Mouse (Mus musculus): ENCODE results near the gene Chst5. TPM values are rescaled to one million over a fixed set of nuclear protein-coding genes. Genes with fewer than 3 reads are reported as not detected.

Chst5 gene
- total and polyA plus RNA-seq, 3 experiments = not detected

DNA sequence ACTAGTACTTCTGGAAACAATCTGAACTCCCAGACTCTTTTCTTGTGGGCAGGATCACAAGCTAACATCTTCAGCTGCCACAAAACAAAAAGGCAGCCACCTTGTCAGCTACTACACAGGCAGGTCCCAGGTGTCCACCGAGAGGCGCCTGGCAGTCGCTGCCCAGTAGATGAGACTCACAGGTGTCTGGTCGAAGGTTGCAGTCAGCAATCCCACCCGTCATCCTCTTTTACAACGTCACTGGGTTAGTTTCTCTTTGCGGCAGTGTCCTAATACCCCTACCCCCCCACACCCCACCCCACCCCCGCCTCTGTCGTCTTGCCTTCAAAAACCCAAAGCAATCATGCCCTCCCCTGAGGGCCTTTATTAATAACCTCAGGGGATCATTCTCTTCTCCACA, 34.5 kb downstream of the Chst5 start:
- H3K4me1 ChIP-seq (ENCODE audit: control insufficient read depth in 1 of 2, insufficient read depth in 2 of 2, low read length in 2 of 2) = peaks cover 2 to 16% of the 10 kb centered on the region in 2 experiments; a peak in 3 of 4 replicates
- peak overlapping the region; percentile 84 to 97 for H3K4me3 ChIP-seq (ENCODE audit: control insufficient read depth in 1 of 2, insufficient read depth in 1 of 2, low read depth in 2 of 2, low read length in 2 of 2)
- peaks cover 0 to 7% of the 10 kb centered on the region in 2 experiments; a peak in 2 of 4 replicates for H3K36me3 ChIP-seq (ENCODE audit: control insufficient read depth in 1 of 2, insufficient read depth in 2 of 2, low read length in 2 of 2)
- no peaks in the 10 kb centered on the region for H3K27me3 ChIP-seq (ENCODE audit: control insufficient read depth in 1 of 2, insufficient read depth in 2 of 2, low read length in 2 of 2)
- H3K9me3 ChIP-seq (replicated peaks; ENCODE audit: insufficient read depth, low read length) = no peaks in the 10 kb centered on the region
- no peak for DNase-seq (ENCODE audit: low read depth, low spot score)
- no peaks in the 10 kb centered on the region for H3K79me2 ChIP-seq (ENCODE audit: control insufficient read depth, insufficient read depth, low read length, poor library complexity)
- TF ChIP-seq MYB (IDR thresholded peaks at IDR 0.05; ENCODE audit: low read depth, low read length) (no peak), CTCF (IDR thresholded peaks at IDR 0.05 in 2 of 3, conservative IDR thresholded peaks at IDR 0.05 in 1 of 3; ENCODE audit: control insufficient read depth in 1 of 3, insufficient read depth in 1 of 3, low read depth in 2 of 3, low read length in 3 of 3, poor library complexity in 1 of 3, severe bottlenecking in 1 of 3) (0 out of 6 replicates have a peak, but pooled peaks of 1 of the 3 experiments have one; percentile 7)
- H3K27ac ChIP-seq (ENCODE audit: control insufficient read depth, low read depth, low read length) = peak overlapping the region; percentile 46; the same call in 1 of the 2 replicates
- H3K9ac ChIP-seq (ENCODE audit: control insufficient read depth, low read depth, low read length, poor library complexity, severe bottlenecking) = peak overlapping the region; percentile 82

DNA sequence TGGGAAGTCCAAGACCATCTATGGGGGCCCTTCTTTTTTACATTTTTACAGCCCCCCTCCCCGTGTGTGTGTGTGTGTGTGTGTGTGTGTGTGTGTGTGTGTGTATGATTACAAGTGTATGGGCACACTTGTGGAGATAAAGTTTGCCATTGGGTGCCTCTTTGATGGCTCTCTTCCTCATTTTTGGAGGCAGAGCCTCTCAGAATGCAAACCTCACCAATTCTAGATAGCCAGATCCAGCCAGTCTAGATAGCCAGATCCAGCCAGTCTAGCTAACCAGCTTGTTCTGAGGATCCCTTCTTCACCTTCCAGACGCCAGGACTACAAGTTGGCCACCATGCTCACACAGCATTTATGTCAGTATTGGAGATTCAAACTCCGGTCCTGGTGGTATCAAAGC, 39.0 kb downstream of the Chst5 start:
- H3K4me1 ChIP-seq (ENCODE audit: control insufficient read depth in 1 of 2, insufficient read depth in 2 of 2, low read length in 2 of 2) = peaks cover 4 to 17% of the 10 kb centered on the region in 2 experiments; a peak in 3 of 4 replicates
- peak overlapping the region; percentile 53 for H3K27ac ChIP-seq (ENCODE audit: control insufficient read depth, low read depth, low read length)
- 0 out of 4 replicates have a peak overlapping the region, but pooled peaks have one; percentile 1 for H3K4me3 ChIP-seq (ENCODE audit: control insufficient read depth in 1 of 2, insufficient read depth in 1 of 2, low read depth in 2 of 2, low read length in 2 of 2)
- no peak overlapping the region for H3K9ac ChIP-seq (ENCODE audit: control insufficient read depth, low read depth, low read length, poor library complexity, severe bottlenecking)
- H3K36me3 ChIP-seq (ENCODE audit: control insufficient read depth in 1 of 2, insufficient read depth in 2 of 2, low read length in 2 of 2) = peaks cover 0 to 10% of the 10 kb centered on the region in 2 experiments; a peak in 2 of 4 replicates
- no peaks in the 10 kb centered on the region for H3K27me3 ChIP-seq (ENCODE audit: control insufficient read depth in 1 of 2, insufficient read depth in 2 of 2, low read length in 2 of 2)
- TF ChIP-seq BHLHE40 (IDR thresholded peaks at IDR 0.05; ENCODE audit: borderline replicate concordance, low read depth, low read length) = 0 out of 2 replicates have a peak, but pooled peaks have one; percentile 22
- TF ChIP-seq EP300 (IDR thresholded peaks at IDR 0.05; ENCODE audit: low read depth in 1 of 2, low read length in 2 of 2) = peak; percentile 74 to 75
- TF ChIP-seq TCF12 (IDR thresholded peaks at IDR 0.05; ENCODE audit: low read depth, low read length) = peak; percentile 66; the same call in 1 of the 2 replicates
- peak; percentile 74 for TF ChIP-seq ETS1 (IDR thresholded peaks at IDR 0.05; ENCODE audit: low read depth, low read length)
- TF ChIP-seq TAL1 (IDR thresholded peaks at IDR 0.05; ENCODE audit: low read length) = peak; percentile 69
- no peak for TF ChIP-seq JUND (IDR thresholded peaks at IDR 0.05; ENCODE audit: low read depth, low read length)
- TF ChIP-seq MAZ (IDR thresholded peaks at IDR 0.05; ENCODE audit: low read depth, low read length) = 0 out of 2 replicates have a peak, but pooled peaks have one; percentile 36
- TF ChIP-seq GATA1 (IDR thresholded peaks at IDR 0.05; ENCODE audit: low read depth, low read length) = peak; percentile 71
- TF ChIP-seq RCOR1 (IDR thresholded peaks at IDR 0.05; ENCODE audit: low read depth, low read length) = peak; percentile 21; the same call in 1 of the 2 replicates
- peak; percentile 51 for TF ChIP-seq SIN3A (IDR thresholded peaks at IDR 0.05; ENCODE audit: low read length)
- TF ChIP-seq NELFE (IDR thresholded peaks at IDR 0.05; ENCODE audit: low read depth, low read length) = no peak
- no peak for TF ChIP-seq POLR2AphosphoS5 (IDR thresholded peaks at IDR 0.05; ENCODE audit: borderline replicate concordance, low read depth, low read length)
- TF ChIP-seq MXI1 (IDR thresholded peaks at IDR 0.05; ENCODE audit: low read depth, low read length) = 0 out of 2 replicates have a peak, but pooled peaks have one; percentile 21
- DNase-seq (ENCODE audit: low read depth, low spot score) = peak; percentile 83
- no peaks in the 10 kb centered on the region for H3K79me2 ChIP-seq (ENCODE audit: control insufficient read depth, insufficient read depth, low read length, poor library complexity)
- H3K9me3 ChIP-seq (replicated peaks; ENCODE audit: insufficient read depth, low read length) = no peaks in the 10 kb centered on the region
